Mouse (Mus musculus) spleen, adult 2 months (tissue): ENCODE data around the gene Slco2a1. TPM values are rescaled to one million over a fixed set of nuclear protein-coding genes. Genes with fewer than 3 reads are reported as not detected.

ENCODE experiments used
- DNase-seq, 2 experiments: peaks; one replicate each; pipeline versions ENCODE4 v3.0.0 to v3.0.0-alpha.2; 2012 to 2021; ENCODE audit warnings: low spot score in 2 of 2, low read depth in 1 of 2
- H3K27ac ChIP-seq: fragments of 200-500 bp; 2 replicates; pipeline ENCODE4 v1.5.1; 2012; ENCODE audit warnings: low read length, inconsistent platforms; ENCODE audit not compliant: insufficient read depth
- H3K27me3 ChIP-seq: fragments of 200-500 bp; 2 replicates; pipeline ENCODE4 v1.6.1; 2012; ENCODE audit warnings: mild to moderate bottlenecking, moderate library complexity, low read length, inconsistent platforms; ENCODE audit not compliant: control insufficient read depth, insufficient read depth
- H3K36me3 ChIP-seq: fragments of 200-500 bp; 2 replicates; pipeline ENCODE4 v1.6.1; 2012; ENCODE audit warnings: mild to moderate bottlenecking, low read length, inconsistent platforms; ENCODE audit not compliant: control insufficient read depth, insufficient read depth
- H3K4me1 ChIP-seq: fragments of 200-500 bp; 2 replicates; pipeline ENCODE4 v1.6.1; 2011; ENCODE audit warnings: inconsistent platforms; ENCODE audit not compliant: control insufficient read depth, insufficient read depth, insufficient read length
- H3K4me3 ChIP-seq: fragments of 200-500 bp; 2 replicates; pipeline ENCODE4 v1.5.1; 2011; ENCODE audit warnings: mild to moderate bottlenecking, inconsistent platforms; ENCODE audit not compliant: insufficient read depth, insufficient read length; ENCODE audit errors: extremely low read depth
- CTCF ChIP-seq: fragments of 200-500 bp; IDR thresholded peaks from 2 replicates; pipeline ENCODE4 v1.5.1; 2011; ENCODE audit warnings: mild to moderate bottlenecking, inconsistent platforms; ENCODE audit not compliant: insufficient read depth, insufficient read length, insufficient replicate concordance; ENCODE audit errors: extremely low read depth
- POLR2A ChIP-seq: fragments of 200-500 bp; IDR thresholded peaks from 2 replicates; pipeline ENCODE4 v1.6.1; 2011; ENCODE audit warnings: low read depth, low read length, inconsistent platforms
- WGBS: fragments of 180-500 bp; shearing (Covaris S2); methylation state at CpG from one replicate; pipeline ENCODE4 v1.1.7; 2018; 5-methylcytosine and 5-hydroxymethylcytosine counted together
- polyA plus RNA-seq: library from polyadenylated mRNA; depleted of rRNA; stranded (reverse); fragments of >200 nt; gene quantifications from 2 replicates; pipeline ENCODE4 v1.2.3, GENCODE M21; 2012

The Slco2a1 gene
- polyA plus RNA-seq, 1 experiment = 57.0 TPM

- Histone ChIP-seq H3K27me3 (no peaks in the 10 kb centered on the region), H3K4me1 (no peaks in the 10 kb centered on the region), H3K4me3 (no peak overlapping the region), H3K27ac (no peak overlapping the region), H3K36me3 (no peaks in the 10 kb centered on the region)
- no peak for DNase-seq
- TF ChIP-seq CTCF (no peak), POLR2A (no peak)
- 89% methylated on average over 1 of the region's 1 CpGs for WGBS
Measured at GRCm38 (mm10) chr9:102977090-102977489, 11.4 kb upstream of the Slco2a1 start.

- peak overlapping the region; percentile 51; the same call in 1 of the 2 replicates for H3K27ac ChIP-seq
- 82% methylated on average over 9 of the region's 9 CpGs for WGBS
- H3K36me3 ChIP-seq = no peaks in the 10 kb centered on the region
- DNase-seq = no peak
- no peak for TF ChIP-seq POLR2A
- no peak overlapping the region for H3K4me3 ChIP-seq
- no peaks in the 10 kb centered on the region for H3K27me3 ChIP-seq
- H3K4me1 ChIP-seq = no peaks in the 10 kb centered on the region
Measured at GRCm38 (mm10) chr9:102977791-102978492, 10.6 kb upstream of the Slco2a1 start.

GRCm38 (mm10) chr9:102979011-102979700 is 9.4 kb upstream of the Slco2a1 start:
- no peak for DNase-seq
- Histone ChIP-seq H3K27ac (no peak overlapping the region), H3K4me1 (no peaks in the 10 kb centered on the region), H3K36me3 (no peaks in the 10 kb centered on the region), H3K27me3 (no peaks in the 10 kb centered on the region), H3K4me3 (no peak overlapping the region)
- TF ChIP-seq CTCF = no peak
- TF ChIP-seq POLR2A = no peak
- WGBS = 84% methylated on average over 3 of the region's 3 CpGs

- H3K4me3 ChIP-seq = no peak overlapping the region
- TF ChIP-seq POLR2A (no peak), CTCF (no peak)
- no peaks in the 10 kb centered on the region for H3K27me3 ChIP-seq
- no peaks in the 10 kb centered on the region for H3K4me1 ChIP-seq
- H3K36me3 ChIP-seq = no peaks in the 10 kb centered on the region
- DNase-seq = no peak
- 89% methylated on average over 10 of the region's 10 CpGs for WGBS
- H3K27ac ChIP-seq = no peak overlapping the region
Measured at GRCm38 (mm10) chr9:102979956-102980355, 8.6 kb upstream of the Slco2a1 start.

- Histone ChIP-seq H3K4me3 (no peak overlapping the region), H3K27ac (no peak overlapping the region), H3K36me3 (no peaks in the 10 kb centered on the region), H3K4me1 (no peaks in the 10 kb centered on the region), H3K27me3 (no peaks in the 10 kb centered on the region)
- no peak for DNase-seq
- TF ChIP-seq CTCF (no peak), POLR2A (no peak)
- 92% methylated on average over 5 of the region's 5 CpGs for whole genome bisulfite sequencing
Measured at GRCm38 (mm10) chr9:102980420-102980819, 8.1 kb upstream of the Slco2a1 start.

- TF ChIP-seq POLR2A = no peak
- no peak for TF ChIP-seq CTCF
- Histone ChIP-seq H3K27ac (no peak overlapping the region), H3K4me3 (no peak overlapping the region), H3K4me1 (no peaks in the 10 kb centered on the region), H3K27me3 (no peaks in the 10 kb centered on the region), H3K36me3 (no peaks in the 10 kb centered on the region)
- DNase-seq = no peak
- WGBS = 90% methylated on average over 2 of the region's 2 CpGs
Measured at GRCm38 (mm10) chr9:102981791-102982190, 6.7 kb upstream of the Slco2a1 start.

- DNase-seq = no peak
- Histone ChIP-seq H3K36me3 (no peaks in the 10 kb centered on the region), H3K27ac (no peak overlapping the region), H3K27me3 (no peaks in the 10 kb centered on the region), H3K4me1 (no peaks in the 10 kb centered on the region), H3K4me3 (no peak overlapping the region)
- 80% methylated on average over 3 of the region's 3 CpGs for WGBS
- TF ChIP-seq POLR2A = no peak
- TF ChIP-seq CTCF = no peak
Measured at GRCm38 (mm10) chr9:102982376-102982775, 6.1 kb upstream of the Slco2a1 start.
